Mouse (Mus musculus): ENCODE results near the gene Vstm2b. TPM values are rescaled to one million over a fixed set of nuclear protein-coding genes. Genes with fewer than 3 reads are reported as not detected.

Gene Vstm2b
- total and polyA plus RNA-seq, 2 experiments from 2014 or later, result 30.4 to 102 TPM

- no peak for ATAC-seq (ENCODE audit: low FRiP score)
Observed at GRCm38 (mm10) chr7:40906484-40906883, 8.4 kb downstream of the Vstm2b start.

GRCm38 (mm10) chr7:40916761-40917160 lies 18.6 kb downstream of the Vstm2b start:
- 83% methylated on average over 3 of the region's 3 CpGs for WGBS
- Histone ChIP-seq H3K4me2 (ENCODE audit: low read depth, low read length, poor library complexity, severe bottlenecking) (no peak overlapping the region), H3K4me1 (ENCODE audit: insufficient read depth, low read length) (no peaks in the 10 kb centered on the region)

More at GRCm38 (mm10) chr7:40906484-40906883, 8.4 kb downstream of the Vstm2b start:
- Histone ChIP-seq H3K4me1 (ENCODE audit: insufficient read depth, low read length) (peaks cover 9% of the 10 kb centered on the region; the same call in 1 of the 2 replicates), H3K27ac (ENCODE audit: low read depth, low read length) (no peak overlapping the region), H3K27me3 (ENCODE audit: insufficient read depth, low read length) (no peaks in the 10 kb centered on the region), H3K4me2 (ENCODE audit: low read depth, low read length, poor library complexity, severe bottlenecking) (no peak overlapping the region), H3K36me3 (ENCODE audit: insufficient read depth, low read length) (peaks cover 9% of the 10 kb centered on the region; the same call in 1 of the 2 replicates), H3K9ac (replicated peaks; ENCODE audit: low read length, poor library complexity, severe bottlenecking) (no peak overlapping the region), H3K9me3 (ENCODE audit: low read length) (no peaks in the 10 kb centered on the region), H3K4me3 (ENCODE audit: low read depth, low read length) (no peak overlapping the region)
- peak; percentile 49 for DNase-seq (ENCODE audit: low spot score)
- 50% methylated on average over 1 of the region's 1 CpGs for WGBS
- TF ChIP-seq CTCF (IDR thresholded peaks at IDR 0.05), result no peak

DNA sequence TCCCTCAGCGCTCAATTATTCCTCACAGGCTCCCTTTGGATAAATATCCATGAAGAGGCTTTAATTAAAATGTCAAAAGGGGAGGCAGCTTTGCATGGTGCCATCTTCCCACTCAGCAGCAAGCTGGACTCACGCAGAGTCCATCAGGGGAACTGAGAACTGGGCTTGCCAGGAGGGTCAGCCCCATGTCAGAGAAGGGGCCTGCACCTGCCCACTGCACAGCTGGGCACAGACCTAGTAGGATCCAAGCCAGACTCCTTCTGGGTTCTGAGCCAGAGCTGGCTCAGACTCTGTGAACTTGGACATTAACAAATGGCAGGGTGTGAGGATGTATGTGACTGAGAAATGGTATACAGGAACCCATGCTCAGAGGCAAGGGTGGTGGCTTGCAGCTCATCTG lies 22.0 kb downstream of the Vstm2b start:
- no peak for TF ChIP-seq CTCF (IDR thresholded peaks at IDR 0.05)
- H3K27ac ChIP-seq (ENCODE audit: low read depth, low read length), result no peak overlapping the region
- H3K4me1 ChIP-seq (ENCODE audit: insufficient read depth, low read length), result no peaks in the 10 kb centered on the region
- 67% methylated on average over 2 of the region's 2 CpGs for WGBS
- no peaks in the 10 kb centered on the region for H3K9me3 ChIP-seq (ENCODE audit: low read length)
- H3K36me3 ChIP-seq (ENCODE audit: insufficient read depth, low read length), result peaks cover 10% of the 10 kb centered on the region; the same call in 1 of the 2 replicates
- H3K4me3 ChIP-seq (ENCODE audit: low read depth, low read length), result no peak overlapping the region
- peak; percentile 54 for DNase-seq (ENCODE audit: low spot score)
- no peak; the same call in 1 of the 2 replicates for ATAC-seq (ENCODE audit: low FRiP score)
- H3K27me3 ChIP-seq (ENCODE audit: insufficient read depth, low read length), result no peaks in the 10 kb centered on the region
- no peak overlapping the region for H3K9ac ChIP-seq (replicated peaks; ENCODE audit: low read length, poor library complexity, severe bottlenecking)
- H3K4me2 ChIP-seq (ENCODE audit: low read depth, low read length, poor library complexity, severe bottlenecking), result no peak overlapping the region

More at GRCm38 (mm10) chr7:40916761-40917160, 18.6 kb downstream of the Vstm2b start:
- Histone ChIP-seq H3K36me3 (ENCODE audit: insufficient read depth, low read length) (peaks cover 15% of the 10 kb centered on the region; the same call in 1 of the 2 replicates), H3K9ac (replicated peaks; ENCODE audit: low read length, poor library complexity, severe bottlenecking) (no peak overlapping the region), H3K4me3 (ENCODE audit: low read depth, low read length) (no peak overlapping the region), H3K27me3 (ENCODE audit: insufficient read depth, low read length) (no peaks in the 10 kb centered on the region), H3K9me3 (ENCODE audit: low read length) (no peaks in the 10 kb centered on the region), H3K27ac (ENCODE audit: low read depth, low read length) (no peak overlapping the region)
- ATAC-seq (ENCODE audit: low FRiP score) (no peak), DNase-seq (ENCODE audit: low spot score) (no peak)
- no peak for TF ChIP-seq CTCF (IDR thresholded peaks at IDR 0.05)

DNA sequence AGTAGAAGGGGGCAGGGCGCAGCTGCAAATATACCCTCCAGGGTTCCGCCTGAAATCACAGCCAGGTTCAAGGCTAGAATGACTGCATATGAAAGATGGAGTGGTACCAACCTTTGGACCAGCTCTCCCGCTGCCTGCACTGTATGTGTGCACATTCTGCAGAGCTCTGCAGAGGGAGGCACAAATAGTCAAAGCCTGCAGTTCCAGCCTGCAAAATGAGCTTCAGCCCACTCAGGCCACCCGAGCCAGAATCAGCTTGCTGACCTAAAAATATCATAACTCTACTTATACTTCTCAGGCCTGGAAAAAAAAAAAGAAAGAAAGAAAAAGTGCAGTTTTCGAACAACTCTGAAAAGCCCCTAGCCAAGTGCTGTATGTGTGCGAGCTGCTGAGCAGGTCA lies 23.2 kb downstream of the Vstm2b start:
- Histone ChIP-seq H3K4me2 (ENCODE audit: low read depth, low read length, poor library complexity, severe bottlenecking) (no peak overlapping the region), H3K27ac (ENCODE audit: low read depth, low read length) (no peak overlapping the region), H3K36me3 (ENCODE audit: insufficient read depth, low read length) (peaks cover 10% of the 10 kb centered on the region; the same call in 1 of the 2 replicates), H3K27me3 (ENCODE audit: insufficient read depth, low read length) (no peaks in the 10 kb centered on the region), H3K9me3 (ENCODE audit: low read length) (no peaks in the 10 kb centered on the region), H3K4me3 (ENCODE audit: low read depth, low read length) (no peak overlapping the region), H3K9ac (replicated peaks; ENCODE audit: low read length, poor library complexity, severe bottlenecking) (no peak overlapping the region), H3K4me1 (ENCODE audit: insufficient read depth, low read length) (no peaks in the 10 kb centered on the region)
- WGBS, result 88% methylated on average over 6 of the region's 6 CpGs
- ATAC-seq (ENCODE audit: low FRiP score) (no peak), DNase-seq (ENCODE audit: low spot score) (no peak)
- no peak for TF ChIP-seq CTCF (IDR thresholded peaks at IDR 0.05)

GRCm38 (mm10) chr7:40922871-40923270 lies 24.7 kb downstream of the Vstm2b start:
- DNase-seq (ENCODE audit: low spot score), result no peak

DNA sequence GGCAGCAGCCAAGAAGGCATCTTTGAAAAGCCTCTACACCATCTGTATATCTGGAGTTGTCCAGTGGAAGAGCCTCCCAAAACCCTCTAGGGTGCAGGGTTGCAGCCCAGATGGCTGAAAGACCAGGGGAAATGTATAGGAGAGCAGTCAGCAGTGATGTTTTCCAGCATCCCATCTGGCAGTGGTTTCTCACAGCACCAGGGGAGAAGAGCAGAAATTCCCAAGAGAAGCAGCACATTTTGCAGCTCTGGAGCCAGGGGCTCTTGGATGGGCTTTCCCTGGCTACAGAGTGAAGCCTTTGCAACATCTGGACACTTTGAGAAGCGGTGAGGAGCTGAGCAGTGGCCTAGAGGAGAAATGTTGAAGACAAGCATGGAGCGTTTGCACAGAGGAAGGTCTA lies 30.3 kb downstream of the Vstm2b start:
- no peak overlapping the region for H3K4me2 ChIP-seq (ENCODE audit: low read depth, low read length, poor library complexity, severe bottlenecking)
- H3K27ac ChIP-seq (ENCODE audit: low read depth, low read length), result no peak overlapping the region
- TF ChIP-seq CTCF (IDR thresholded peaks at IDR 0.05), result no peak
- no peaks in the 10 kb centered on the region for H3K9me3 ChIP-seq (ENCODE audit: low read length)
- no peaks in the 10 kb centered on the region for H3K4me1 ChIP-seq (ENCODE audit: insufficient read depth, low read length)
- no peak overlapping the region for H3K9ac ChIP-seq (replicated peaks; ENCODE audit: low read length, poor library complexity, severe bottlenecking)
- WGBS, result 94% methylated on average over 2 of the region's 2 CpGs
- H3K36me3 ChIP-seq (ENCODE audit: insufficient read depth, low read length), result peaks cover 7% of the 10 kb centered on the region
- DNase-seq (ENCODE audit: low spot score) (no peak), ATAC-seq (ENCODE audit: low FRiP score) (no peak)
- no peak overlapping the region for H3K4me3 ChIP-seq (ENCODE audit: low read depth, low read length)
- H3K27me3 ChIP-seq (ENCODE audit: insufficient read depth, low read length), result no peaks in the 10 kb centered on the region

More at GRCm38 (mm10) chr7:40922871-40923270, 24.7 kb downstream of the Vstm2b start:
- no peaks in the 10 kb centered on the region for H3K27me3 ChIP-seq (ENCODE audit: insufficient read depth, low read length)
- no peak for TF ChIP-seq CTCF (IDR thresholded peaks at IDR 0.05)
- no peaks in the 10 kb centered on the region for H3K4me1 ChIP-seq (ENCODE audit: insufficient read depth, low read length)
- no peak overlapping the region for H3K4me3 ChIP-seq (ENCODE audit: low read depth, low read length)
- no peak overlapping the region for H3K27ac ChIP-seq (ENCODE audit: low read depth, low read length)
- ATAC-seq (ENCODE audit: low FRiP score), result no peak
- WGBS, result 82% methylated on average over 4 of the region's 4 CpGs
- H3K9me3 ChIP-seq (ENCODE audit: low read length), result no peaks in the 10 kb centered on the region
- H3K4me2 ChIP-seq (ENCODE audit: low read depth, low read length, poor library complexity, severe bottlenecking), result no peak overlapping the region
- no peak overlapping the region for H3K9ac ChIP-seq (replicated peaks; ENCODE audit: low read length, poor library complexity, severe bottlenecking)
- H3K36me3 ChIP-seq (ENCODE audit: insufficient read depth, low read length), result peaks cover 10% of the 10 kb centered on the region; the same call in 1 of the 2 replicates

Data from midbrain, postnatal 0 days (tissue).